Mouse (Mus musculus) gastrocnemius, adult 2 months (tissue): ENCODE measurements around the gene Gna14. TPM values are rescaled to one million over a fixed set of nuclear protein-coding genes. Genes with fewer than 3 reads are reported as not detected.

Source experiments
- DNase-seq: peaks from one replicate; pipeline ENCODE4 v3.0.0; 2022
- H3K27ac ChIP-seq: fragments of 200-600 bp; 2 replicates; pipeline ENCODE4 v1.8.1; 2022; ENCODE audit warnings: mild to moderate bottlenecking
- H3K4me3 ChIP-seq: fragments of 200-600 bp; 2 replicates; pipeline ENCODE4 v1.8.1; 2022; ENCODE audit warnings: mild to moderate bottlenecking, moderate library complexity
- CTCF ChIP-seq: fragments of 200-600 bp; IDR thresholded peaks from 2 replicates; pipeline ENCODE4 v1.8.1; 2022; ENCODE audit warnings: antibody characterized with exemption, mild to moderate bottlenecking, moderate library complexity
- intact Hi-C: fragments of 180-260 bp; cut with DNase I; formaldehyde crosslinking; loops from one replicate; pipeline ENCODE4 v1.15.1; 2025
- total RNA-seq, 2 experiments: library from RNA; stranded (reverse); gene quantifications; 2 replicates each; pipeline ENCODE4 v1.2.3; 2021

The Gna14 gene
- total RNA-seq, 2 experiments from 2014 or later, result 1.5 to 2.0 TPM

DNA sequence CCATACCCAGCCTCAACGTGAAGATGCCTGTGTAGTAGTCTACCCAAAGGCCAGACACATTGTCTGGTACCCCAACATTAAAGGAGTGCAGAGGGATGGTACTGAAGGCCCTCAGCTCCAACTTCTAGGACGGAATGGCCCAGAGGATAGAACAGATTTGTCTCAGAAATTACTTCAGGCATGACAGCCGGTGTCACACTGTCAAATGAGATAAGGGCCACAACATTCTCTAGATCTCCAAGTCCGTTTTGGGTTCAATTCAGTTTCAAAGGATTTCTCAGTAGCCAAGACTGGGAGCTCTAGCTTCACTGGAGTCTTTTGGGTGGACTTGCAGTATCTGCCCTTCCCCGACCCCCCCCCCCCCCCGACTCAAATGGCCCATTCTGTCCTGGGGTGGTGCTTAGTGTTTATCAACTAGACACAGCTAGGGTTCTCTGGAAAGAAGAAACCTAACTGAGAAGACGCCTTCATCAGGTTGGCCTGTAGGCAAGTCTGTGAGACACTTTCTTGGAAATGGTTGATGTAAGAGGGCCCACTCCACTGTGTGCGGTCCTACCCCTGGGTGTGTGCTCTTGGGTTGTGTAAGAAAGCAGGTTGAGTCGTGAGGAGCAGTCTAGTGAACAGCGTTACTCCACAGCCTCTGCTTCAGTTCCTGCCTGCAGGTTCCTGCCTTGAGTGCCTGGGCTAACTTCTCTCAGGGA is 59.4 kb downstream of the Gna14 start:
- no peak for TF ChIP-seq CTCF

DNA sequence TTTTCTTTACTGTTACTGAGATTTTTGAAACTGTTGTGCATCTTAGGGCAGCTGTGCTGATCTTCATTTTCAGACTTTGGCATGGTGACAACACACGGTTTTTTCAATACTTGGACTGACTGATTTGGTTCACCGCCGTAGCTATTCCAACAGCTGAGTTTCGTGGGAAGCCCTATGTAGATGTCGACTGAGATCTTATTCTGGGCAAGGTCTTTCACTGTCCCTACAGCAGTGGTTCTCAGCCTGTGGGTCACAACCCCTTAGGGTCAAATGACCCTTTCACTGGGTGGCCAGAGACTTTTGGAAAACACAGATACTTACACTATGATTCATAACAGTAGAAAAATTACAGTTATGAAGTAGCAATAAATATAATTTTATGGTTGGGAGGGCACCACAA is 60.5 kb downstream of the Gna14 start:
- DNase-seq, result no peak
- Histone ChIP-seq H3K4me3 (no peak overlapping the region), H3K27ac (no peak overlapping the region)
- intact Hi-C loops, result no loop called here
- no peak for TF ChIP-seq CTCF

More for the DNA sequence above, 59.4 kb downstream of the Gna14 start:
- no peak overlapping the region for H3K27ac ChIP-seq
- intact Hi-C loops, result no loop called here
- H3K4me3 ChIP-seq, result no peak overlapping the region
- DNase-seq, result no peak

DNA sequence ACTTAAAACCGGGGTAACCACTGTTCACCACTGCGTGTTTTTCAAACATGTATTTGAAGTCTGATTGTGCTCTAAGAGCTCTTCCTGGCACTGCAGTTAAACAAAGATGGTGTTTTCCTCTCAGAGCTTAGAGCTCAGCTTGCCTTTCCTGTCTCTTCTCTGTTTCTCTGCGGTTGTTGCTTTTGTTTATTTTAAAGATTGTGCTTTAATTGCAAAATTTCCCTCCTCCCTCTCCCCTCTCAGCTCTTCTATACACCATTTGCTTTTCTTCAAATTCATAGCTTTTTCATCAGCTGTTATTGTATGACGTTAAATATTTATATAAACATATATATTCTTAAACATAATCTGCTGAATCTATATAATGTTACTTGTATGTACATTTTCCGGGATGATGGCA is 66.5 kb downstream of the Gna14 start:
- no peak for TF ChIP-seq CTCF
- intact Hi-C loops, result no loop called here
- Histone ChIP-seq H3K4me3 (no peak overlapping the region), H3K27ac (no peak overlapping the region)
- no peak for DNase-seq

DNA sequence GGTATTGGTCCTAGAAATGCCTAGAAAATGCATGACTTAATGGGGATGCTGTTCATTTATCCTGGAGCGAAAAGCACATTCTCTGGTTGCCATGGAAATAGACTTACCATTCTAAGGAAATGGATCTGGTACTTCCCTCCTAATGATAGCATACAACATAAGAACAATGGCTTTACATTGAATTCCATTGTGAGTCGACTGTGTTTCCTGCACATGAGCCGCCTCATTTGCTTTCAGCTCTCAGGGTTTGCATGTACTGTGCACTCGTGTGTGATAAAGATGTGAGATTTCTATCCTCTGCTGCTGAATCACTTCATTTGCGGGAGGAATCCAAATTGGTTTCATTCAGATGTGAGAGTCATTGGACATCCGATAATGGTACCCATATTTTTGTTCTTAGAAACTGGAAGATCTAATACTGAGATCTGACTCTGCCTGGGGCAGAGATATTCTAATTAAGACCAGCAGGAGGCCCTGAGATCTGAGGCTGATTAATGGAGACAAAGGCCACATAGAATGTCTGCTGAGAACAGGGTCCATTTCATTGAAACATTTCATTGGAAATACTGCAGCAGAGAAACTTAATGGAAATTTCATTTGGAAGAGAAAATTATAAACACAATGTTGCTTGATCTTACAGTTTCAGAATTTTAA is 71.3 kb downstream of the Gna14 start:
- intact Hi-C loops, result no loop called here
- no peak overlapping the region for H3K4me3 ChIP-seq
- no peak for DNase-seq
- TF ChIP-seq CTCF, result no peak
- no peak overlapping the region for H3K27ac ChIP-seq

DNA sequence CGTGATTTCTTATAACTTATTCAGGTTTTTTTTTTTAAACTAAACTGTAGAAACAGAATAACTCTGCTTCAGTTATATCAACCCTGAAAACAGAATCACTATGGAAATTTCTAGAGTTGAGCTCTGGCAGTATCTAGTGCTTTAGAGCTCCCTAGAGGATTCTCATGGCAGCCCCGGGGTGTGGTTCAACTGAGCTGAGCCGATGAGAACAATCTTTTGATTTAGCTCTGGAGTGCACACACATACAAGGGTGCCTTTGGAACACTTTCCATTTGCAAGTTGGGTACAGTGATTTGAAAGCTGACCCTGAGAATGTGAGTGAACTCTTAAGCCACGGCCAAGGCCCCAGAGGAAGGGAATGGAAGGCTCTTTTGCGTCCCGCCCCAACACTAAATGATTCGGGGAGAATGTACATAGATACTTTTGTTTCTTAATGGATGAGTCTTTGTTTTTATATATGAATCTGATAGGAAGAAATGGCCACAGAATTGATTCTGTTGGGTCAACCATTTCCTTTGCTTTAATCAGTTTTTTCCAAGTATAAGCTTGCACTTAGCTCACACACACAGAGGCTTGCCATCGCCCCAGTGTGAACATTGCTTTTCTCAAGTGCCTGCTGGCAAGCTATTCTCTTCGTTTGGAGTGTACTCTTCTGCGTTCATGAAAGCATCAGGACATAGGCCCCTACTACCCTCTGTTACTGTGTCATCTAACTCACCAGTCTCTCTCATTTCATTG is 75.0 kb downstream of the Gna14 start:
- TF ChIP-seq CTCF, result no peak
- peak; percentile 26 for DNase-seq
- Histone ChIP-seq H3K4me3 (no peak overlapping the region), H3K27ac (peak overlapping the region; percentile 56)
- intact Hi-C loops, result no loop called here

DNA sequence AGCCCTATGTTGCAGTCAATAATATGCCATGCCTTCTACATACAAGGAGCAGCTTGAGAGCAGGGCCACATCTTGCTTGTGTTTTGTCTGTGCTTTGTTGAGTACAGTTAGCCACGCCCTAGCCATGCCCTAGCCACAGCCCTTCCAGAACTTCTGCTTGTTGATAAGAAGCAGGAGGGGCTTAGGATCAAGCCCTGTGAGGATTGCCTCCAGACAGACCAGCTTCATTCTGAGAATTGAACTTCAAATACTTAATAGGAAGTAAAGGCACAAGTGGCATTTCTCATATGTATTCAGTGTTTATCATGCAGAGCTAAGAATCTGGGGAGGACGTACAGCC is 75.5 kb downstream of the Gna14 start:
- no peak overlapping the region for H3K4me3 ChIP-seq
- intact Hi-C loops, result no loop called here
- H3K27ac ChIP-seq, result peak overlapping the region; percentile 56; the same call in 1 of the 2 replicates

DNA sequence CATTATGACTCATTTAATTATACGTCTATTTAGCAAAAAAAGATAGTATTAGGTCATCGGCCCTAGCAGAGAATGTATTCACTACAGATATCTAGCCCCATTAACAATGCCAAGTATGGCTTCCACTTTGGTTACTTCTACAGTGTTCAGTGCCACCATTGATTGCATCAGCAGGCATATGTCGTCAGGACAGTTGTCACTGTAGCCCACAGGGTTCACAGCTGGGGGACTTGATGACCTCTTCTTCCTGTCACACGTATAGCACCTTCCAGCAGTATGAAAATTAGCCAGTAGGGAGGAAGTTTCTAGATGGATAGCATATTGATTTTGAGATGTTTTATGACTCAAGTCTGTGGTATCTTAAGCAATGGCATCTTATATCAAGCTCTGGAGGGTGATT is 78.6 kb downstream of the Gna14 start:
- no peak for TF ChIP-seq CTCF
- intact Hi-C loops, result no loop called here
- Histone ChIP-seq H3K27ac (no peak overlapping the region), H3K4me3 (no peak overlapping the region)
- DNase-seq, result no peak

More for the DNA sequence above, 75.5 kb downstream of the Gna14 start:
- DNase-seq, result no peak
- TF ChIP-seq CTCF, result no peak

DNA sequence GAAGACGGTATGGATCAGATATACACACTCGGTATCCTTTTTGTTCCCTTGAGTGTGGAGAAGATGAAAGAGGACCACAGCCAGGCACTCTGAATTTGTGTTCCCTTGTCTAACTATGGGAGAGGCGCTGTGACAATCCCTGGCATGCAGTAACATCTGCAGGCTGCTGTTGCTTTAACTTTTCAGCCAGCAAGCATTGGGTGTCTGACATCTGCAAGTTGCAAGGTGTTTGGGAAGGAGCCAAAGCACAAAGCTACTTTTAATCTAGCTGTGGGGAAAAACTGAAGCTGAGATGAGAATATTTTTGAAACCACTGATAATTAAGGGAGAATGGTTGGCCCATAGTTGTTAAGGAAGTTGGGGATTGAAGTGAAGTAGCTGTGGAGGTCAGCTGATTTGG is 83.0 kb downstream of the Gna14 start:
- Histone ChIP-seq H3K4me3 (no peak overlapping the region), H3K27ac (no peak overlapping the region)
- no peak for TF ChIP-seq CTCF
- intact Hi-C loops, result no loop called here
- no peak for DNase-seq

DNA sequence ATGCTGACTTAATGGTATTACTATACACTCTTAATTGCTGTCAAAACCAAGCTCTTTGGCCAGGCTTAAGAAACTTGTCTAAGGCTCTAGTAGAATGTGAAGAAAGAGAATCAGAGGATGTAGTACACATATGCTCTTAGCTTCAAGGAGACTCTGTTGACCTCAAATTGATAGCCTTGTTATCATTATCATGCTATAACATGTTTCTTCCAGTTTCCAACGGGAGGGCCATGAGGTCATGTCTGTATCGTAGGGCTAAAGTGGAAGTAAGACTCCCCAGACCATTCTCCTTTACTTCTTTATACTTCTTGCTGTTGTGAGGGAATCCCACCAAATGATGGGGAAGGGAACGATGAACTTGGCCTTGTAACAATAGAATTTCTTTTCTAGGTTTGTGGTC is 85.0 kb downstream of the Gna14 start:
- TF ChIP-seq CTCF, result no peak
- intact Hi-C loops, result no loop called here
- Histone ChIP-seq H3K27ac (no peak overlapping the region), H3K4me3 (no peak overlapping the region)
- no peak for DNase-seq

DNA sequence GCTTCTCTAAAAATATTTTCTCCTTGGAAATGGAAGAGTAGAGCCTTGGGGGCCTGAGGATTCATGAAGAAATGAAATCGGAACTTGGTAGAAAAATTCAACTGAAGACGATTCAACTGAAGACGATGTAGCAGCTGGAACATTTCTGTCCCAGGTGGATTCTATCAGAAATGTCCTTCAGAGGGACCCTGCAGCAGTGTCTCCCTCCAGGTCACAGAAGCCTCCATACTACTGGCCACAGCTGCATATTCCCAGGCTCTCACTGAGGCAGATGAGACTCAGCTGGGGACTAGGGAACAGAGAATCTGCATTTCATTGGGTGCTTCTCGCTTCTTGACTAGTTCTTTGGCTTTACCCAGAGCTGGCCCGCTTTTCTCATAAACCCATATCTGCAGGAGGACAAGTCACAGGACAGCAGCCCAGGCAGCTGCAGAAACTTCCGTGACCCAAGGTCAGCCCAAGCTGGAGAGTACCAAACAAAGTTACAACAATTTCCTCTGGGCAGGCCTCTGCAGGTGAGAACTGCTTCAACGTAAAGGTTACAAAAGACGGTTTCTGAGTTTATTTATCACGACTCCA is 90.8 kb downstream of the Gna14 start:
- TF ChIP-seq CTCF, result no peak
- no peak for DNase-seq
- intact Hi-C loops, result no loop called here
- Histone ChIP-seq H3K4me3 (no peak overlapping the region), H3K27ac (no peak overlapping the region)

DNA sequence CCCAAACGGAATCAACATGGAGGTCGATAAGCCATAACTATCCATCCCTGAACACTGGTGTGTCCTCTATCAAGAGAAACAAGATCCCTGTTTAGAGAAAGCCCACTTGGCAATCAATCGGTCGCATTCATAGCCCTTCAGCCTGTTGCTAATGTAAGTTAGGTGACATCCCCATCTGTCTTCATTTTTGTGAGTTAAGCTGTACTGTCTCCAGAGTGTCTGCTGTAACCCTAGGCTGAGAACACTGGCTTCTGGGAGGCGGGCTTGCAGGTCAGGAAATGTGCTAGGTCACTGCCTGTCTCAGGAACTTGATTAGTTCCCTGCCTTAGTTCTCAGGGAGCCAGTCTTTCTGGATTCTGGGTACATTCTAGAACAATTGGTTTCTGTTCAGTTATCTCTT is 91.5 kb downstream of the Gna14 start:
- no peak overlapping the region for H3K4me3 ChIP-seq
- intact Hi-C loops, result no loop called here
- no peak overlapping the region for H3K27ac ChIP-seq
- no peak for DNase-seq
- no peak for TF ChIP-seq CTCF

DNA sequence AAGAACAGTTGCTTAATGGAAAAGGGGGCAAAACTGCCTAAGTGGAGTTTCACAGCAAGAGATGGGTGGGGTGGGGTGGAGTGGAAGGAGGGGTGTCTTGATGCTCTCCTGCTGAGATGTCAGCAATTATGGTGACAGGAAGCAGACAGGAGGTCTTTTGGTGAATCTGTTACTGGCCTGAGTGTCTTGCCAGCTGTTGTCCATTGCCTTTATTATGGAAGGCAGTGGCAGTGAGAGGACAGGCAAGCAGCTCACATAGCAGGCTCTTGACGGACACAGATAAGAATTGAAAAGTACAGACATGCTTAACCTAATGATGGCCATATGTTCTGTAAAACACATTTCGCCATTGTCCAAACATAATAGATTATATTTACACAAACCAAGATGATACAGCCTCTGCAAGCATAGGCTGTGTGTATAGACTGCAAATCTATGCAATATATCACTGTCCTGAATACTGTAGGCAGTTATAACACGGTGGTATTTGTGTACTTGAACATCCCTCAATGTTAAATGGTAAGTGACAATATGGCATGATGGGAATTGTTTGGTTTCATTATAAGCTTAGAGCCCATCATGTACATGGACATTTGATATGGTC is 92.8 kb downstream of the Gna14 start:
- no peak for DNase-seq
- Histone ChIP-seq H3K27ac (no peak overlapping the region), H3K4me3 (no peak overlapping the region)
- intact Hi-C loops, result no loop called here
- no peak for TF ChIP-seq CTCF
